Mouse (Mus musculus): ENCODE data around the gene Maco1. TPM values are rescaled to one million over a fixed set of nuclear protein-coding genes. Genes with fewer than 3 reads are reported as not detected.

Maco1 gene
- polyA plus RNA-seq, 1 experiment: 50.0 TPM

GRCm38 (mm10) chr4:134753516-134754261 lies 99.5 kb downstream of the Maco1 start:
- no peak overlapping the region for H3K9ac ChIP-seq (ENCODE audit: low read depth, poor library complexity, severe bottlenecking)
- no peaks in the 10 kb centered on the region for H3K27me3 ChIP-seq (ENCODE audit: control insufficient read depth, insufficient read depth, low read length, poor library complexity, severe bottlenecking)
- H3K9me3 ChIP-seq (replicated peaks; ENCODE audit: control insufficient read depth, insufficient read depth, low read length, poor library complexity, severe bottlenecking): no peaks in the 10 kb centered on the region
- no peak for TF ChIP-seq EP300 (IDR thresholded peaks at IDR 0.05; ENCODE audit: insufficient read depth, low read depth, low read length)
- no peak for TF ChIP-seq POLR2A (IDR thresholded peaks at IDR 0.05; ENCODE audit: insufficient read depth, low read length)
- TF ChIP-seq CTCF (IDR thresholded peaks at IDR 0.05; ENCODE audit: low read depth, low read length): no peak
- no peak overlapping the region for H3K27ac ChIP-seq (ENCODE audit: insufficient read depth, low read length)
- no peak overlapping the region for H3K4me3 ChIP-seq (ENCODE audit: low read depth, low read length)
- H3K36me3 ChIP-seq (ENCODE audit: control insufficient read depth, insufficient read depth, low read length, poor library complexity, severe bottlenecking): no peaks in the 10 kb centered on the region
- peaks cover 7% of the 10 kb centered on the region for H3K4me1 ChIP-seq (ENCODE audit: control insufficient read depth, insufficient read depth, low read length)

GRCm38 (mm10) chr4:134752911-134753426 lies 100.2 kb downstream of the Maco1 start:
- Histone ChIP-seq H3K27me3 (ENCODE audit: control insufficient read depth, insufficient read depth, low read length, poor library complexity, severe bottlenecking) (no peaks in the 10 kb centered on the region), H3K36me3 (ENCODE audit: control insufficient read depth, insufficient read depth, low read length, poor library complexity, severe bottlenecking) (0 out of 2 replicates have a peak, but pooled peaks cover 1% of the 10 kb centered on the region), H3K4me1 (ENCODE audit: control insufficient read depth, insufficient read depth, low read length) (peaks cover 7% of the 10 kb centered on the region), H3K4me3 (ENCODE audit: low read depth, low read length) (no peak overlapping the region), H3K27ac (ENCODE audit: insufficient read depth, low read length) (no peak overlapping the region), H3K9me3 (replicated peaks; ENCODE audit: control insufficient read depth, insufficient read depth, low read length, poor library complexity, severe bottlenecking) (no peaks in the 10 kb centered on the region), H3K9ac (ENCODE audit: low read depth, poor library complexity, severe bottlenecking) (no peak overlapping the region)
- TF ChIP-seq EP300 (IDR thresholded peaks at IDR 0.05; ENCODE audit: insufficient read depth, low read depth, low read length) (no peak), POLR2A (IDR thresholded peaks at IDR 0.05; ENCODE audit: insufficient read depth, low read length) (no peak), CTCF (IDR thresholded peaks at IDR 0.05; ENCODE audit: low read depth, low read length) (no peak)

Other genes starting within 250 kb of the Maco1 start
- 7.1 and 9.0 TPM in 2 replicates for gene Man1c1, start 149.1 kb downstream of the Maco1 start, polyA plus RNA-seq (2011; ENCODE audit: insufficient read depth, insufficient read length, low read depth, missing spikeins)
- gene Ldlrap1, start 85.3 kb downstream of the Maco1 start, polyA plus RNA-seq (2011; ENCODE audit: insufficient read depth, insufficient read length, low read depth, missing spikeins): 16.8 and 18.9 TPM in 2 replicates
- 4.2 and 4.6 TPM in 2 replicates for gene Rhd, start 11.2 kb upstream of the Maco1 start, polyA plus RNA-seq (2011; ENCODE audit: insufficient read depth, insufficient read length, low read depth, missing spikeins)
- 84.6 and 87.1 TPM in 2 replicates for gene Tmem50a, start 61.7 kb upstream of the Maco1 start, polyA plus RNA-seq (2011; ENCODE audit: insufficient read depth, insufficient read length, low read depth, missing spikeins)
- 209 and 226 TPM in 2 replicates for gene Rsrp1, start 70.2 kb upstream of the Maco1 start, polyA plus RNA-seq (2011; ENCODE audit: insufficient read depth, insufficient read length, low read depth, missing spikeins)
- 52.6 and 53.3 TPM in 2 replicates for gene Syf2, start 77.6 kb upstream of the Maco1 start, polyA plus RNA-seq (2011; ENCODE audit: insufficient read depth, insufficient read length, low read depth, missing spikeins)

Measured in ES-Bruce4 (cell line).